Mouse (Mus musculus): Measurements from ENCODE around the gene Stmnd1. TPM values are rescaled to one million over a fixed set of nuclear protein-coding genes. Genes with fewer than 3 reads are reported as not detected.
A peak's percentile ranks its signal among the peaks of the same experiment; 100 is the strongest.

Gene Stmnd1
- polyA plus RNA-seq, 1 experiment from 2014 or later = not detected

DNA sequence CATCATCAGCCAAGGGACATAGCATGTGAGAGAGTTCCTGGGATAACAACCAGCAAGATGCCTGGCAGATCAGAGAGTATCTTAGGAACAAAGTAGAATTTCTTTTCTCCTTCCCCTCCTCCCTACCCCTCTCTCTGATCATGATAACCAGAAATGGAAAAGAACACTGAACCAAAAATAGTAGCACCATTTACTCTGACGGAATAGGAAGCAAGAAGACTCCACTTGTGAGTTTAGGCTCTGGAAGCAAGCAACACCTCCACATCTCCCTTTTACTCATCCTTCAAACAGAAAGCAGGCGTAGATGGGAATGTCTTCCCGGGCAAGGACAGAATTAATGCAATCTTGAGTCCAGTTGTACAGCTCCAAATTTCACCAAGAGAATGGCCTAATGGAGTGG is 19.8 kb upstream of the Stmnd1 start:
- no peak for DNase-seq (ENCODE audit: low spot score)
- Histone ChIP-seq H3K9ac (ENCODE audit: low read depth, low read length) (no peak overlapping the region), H3K9me3 (ENCODE audit: control insufficient read depth, low read length) (no peaks in the 10 kb centered on the region), H3K36me3 (ENCODE audit: control insufficient read depth, insufficient read depth, low read length) (no peaks in the 10 kb centered on the region), H3K4me3 (ENCODE audit: low read depth, low read length) (no peak overlapping the region), H3K4me1 (replicated peaks; ENCODE audit: control insufficient read depth, insufficient read depth, low read length) (no peaks in the 10 kb centered on the region), H3K4me2 (replicated peaks; ENCODE audit: low read depth, low read length) (no peak overlapping the region), H3K27me3 (ENCODE audit: control insufficient read depth, insufficient read depth, low read length) (no peaks in the 10 kb centered on the region), H3K27ac (ENCODE audit: low read depth, low read length) (no peak overlapping the region)
- 93% methylated on average over 3 of the region's 3 CpGs for WGBS
- no peak for ATAC-seq (ENCODE audit: low FRiP score)

- Histone ChIP-seq H3K9me3 (ENCODE audit: control insufficient read depth, low read length) (no peaks in the 10 kb centered on the region), H3K4me3 (ENCODE audit: low read depth, low read length) (no peak overlapping the region), H3K36me3 (ENCODE audit: control insufficient read depth, insufficient read depth, low read length) (no peaks in the 10 kb centered on the region), H3K27me3 (ENCODE audit: control insufficient read depth, insufficient read depth, low read length) (no peaks in the 10 kb centered on the region), H3K4me1 (replicated peaks; ENCODE audit: control insufficient read depth, insufficient read depth, low read length) (no peaks in the 10 kb centered on the region), H3K4me2 (replicated peaks; ENCODE audit: low read depth, low read length) (no peak overlapping the region), H3K27ac (ENCODE audit: low read depth, low read length) (no peak overlapping the region), H3K9ac (ENCODE audit: low read depth, low read length) (no peak overlapping the region)
- ATAC-seq (ENCODE audit: low FRiP score) (no peak), DNase-seq (ENCODE audit: low spot score) (no peak)
- 91% methylated on average over 5 of the region's 5 CpGs for WGBS
Observed at GRCm38 (mm10) chr13:46254171-46254570, 19.4 kb upstream of the Stmnd1 start.

GRCm38 (mm10) chr13:46255616-46256015 is 17.9 kb upstream of the Stmnd1 start:
- Histone ChIP-seq H3K4me1 (replicated peaks; ENCODE audit: control insufficient read depth, insufficient read depth, low read length) (no peaks in the 10 kb centered on the region), H3K9me3 (ENCODE audit: control insufficient read depth, low read length) (no peaks in the 10 kb centered on the region), H3K36me3 (ENCODE audit: control insufficient read depth, insufficient read depth, low read length) (no peaks in the 10 kb centered on the region), H3K9ac (ENCODE audit: low read depth, low read length) (no peak overlapping the region), H3K4me2 (replicated peaks; ENCODE audit: low read depth, low read length) (no peak overlapping the region), H3K27me3 (ENCODE audit: control insufficient read depth, insufficient read depth, low read length) (no peaks in the 10 kb centered on the region), H3K4me3 (ENCODE audit: low read depth, low read length) (no peak overlapping the region), H3K27ac (ENCODE audit: low read depth, low read length) (no peak overlapping the region)
- DNase-seq (ENCODE audit: low spot score) (no peak), ATAC-seq (ENCODE audit: low FRiP score) (no peak)
- WGBS = 78% methylated on average over 6 of the region's 6 CpGs

DNA sequence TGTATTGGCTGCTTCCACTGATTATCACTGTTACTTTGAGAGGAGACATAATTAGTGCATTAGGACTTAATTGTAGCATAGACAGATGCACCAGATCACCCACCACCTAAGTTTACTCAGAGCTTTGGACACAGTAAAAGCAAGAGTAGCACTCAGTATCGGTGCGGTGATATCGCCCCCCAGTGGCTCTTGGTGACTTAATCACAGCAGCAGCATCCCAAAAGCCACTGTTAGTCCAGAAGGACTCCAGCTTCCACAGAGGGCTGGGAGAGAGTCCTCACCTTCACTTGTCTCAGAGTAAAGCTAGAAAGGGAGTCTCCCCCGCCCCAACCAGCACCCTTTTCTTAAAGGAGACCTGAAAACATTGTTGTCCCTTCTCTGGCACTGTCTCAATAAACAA is 15.7 kb upstream of the Stmnd1 start:
- Histone ChIP-seq H3K36me3 (ENCODE audit: control insufficient read depth, insufficient read depth, low read length) (no peaks in the 10 kb centered on the region), H3K4me3 (ENCODE audit: low read depth, low read length) (no peak overlapping the region), H3K27me3 (ENCODE audit: control insufficient read depth, insufficient read depth, low read length) (no peaks in the 10 kb centered on the region), H3K4me2 (replicated peaks; ENCODE audit: low read depth, low read length) (no peak overlapping the region), H3K9me3 (ENCODE audit: control insufficient read depth, low read length) (no peaks in the 10 kb centered on the region), H3K4me1 (replicated peaks; ENCODE audit: control insufficient read depth, insufficient read depth, low read length) (no peaks in the 10 kb centered on the region), H3K9ac (ENCODE audit: low read depth, low read length) (no peak overlapping the region), H3K27ac (ENCODE audit: low read depth, low read length) (no peak overlapping the region)
- 8% methylated on average over 4 of the region's 4 CpGs for WGBS
- DNase-seq (ENCODE audit: low spot score) = peak; percentile 78
- ATAC-seq (ENCODE audit: low FRiP score) = no peak

DNA sequence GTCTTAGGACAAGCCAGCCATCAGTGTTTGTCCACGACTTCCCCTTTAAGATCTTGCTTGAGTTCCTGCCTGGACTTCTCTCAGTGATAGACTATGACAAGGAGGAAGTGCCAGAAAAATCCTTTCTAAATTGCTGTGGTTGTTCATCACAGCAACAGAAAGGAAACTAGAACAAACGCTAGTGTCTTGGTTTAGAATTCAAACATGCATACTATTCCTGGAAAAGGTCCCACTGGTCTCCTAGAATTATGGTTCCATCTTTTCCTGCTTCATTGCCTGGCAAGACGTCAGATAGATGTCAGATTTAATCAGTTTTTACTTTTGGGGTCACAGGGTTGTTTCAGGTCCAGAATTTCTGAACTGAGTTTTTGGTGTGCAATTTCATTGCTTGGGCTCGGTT is 14.0 kb upstream of the Stmnd1 start:
- no peak for DNase-seq (ENCODE audit: low spot score)
- no peaks in the 10 kb centered on the region for H3K9me3 ChIP-seq (ENCODE audit: control insufficient read depth, low read length)

GRCm38 (mm10) chr13:46261244-46261643 is 12.3 kb upstream of the Stmnd1 start:
- Histone ChIP-seq H3K27ac (ENCODE audit: low read depth, low read length) (no peak overlapping the region), H3K9ac (ENCODE audit: low read depth, low read length) (no peak overlapping the region), H3K4me2 (replicated peaks; ENCODE audit: low read depth, low read length) (no peak overlapping the region), H3K4me3 (ENCODE audit: low read depth, low read length) (no peak overlapping the region), H3K36me3 (ENCODE audit: control insufficient read depth, insufficient read depth, low read length) (no peaks in the 10 kb centered on the region), H3K27me3 (ENCODE audit: control insufficient read depth, insufficient read depth, low read length) (no peaks in the 10 kb centered on the region), H3K9me3 (ENCODE audit: control insufficient read depth, low read length) (no peaks in the 10 kb centered on the region), H3K4me1 (replicated peaks; ENCODE audit: control insufficient read depth, insufficient read depth, low read length) (no peaks in the 10 kb centered on the region)
- 56% methylated on average over 3 of the region's 3 CpGs for WGBS
- DNase-seq (ENCODE audit: low spot score) (no peak), ATAC-seq (ENCODE audit: low FRiP score) (no peak)

More for the DNA sequence above, 14.0 kb upstream of the Stmnd1 start:
- Histone ChIP-seq H3K4me2 (replicated peaks; ENCODE audit: low read depth, low read length) (no peak overlapping the region), H3K4me1 (replicated peaks; ENCODE audit: control insufficient read depth, insufficient read depth, low read length) (no peaks in the 10 kb centered on the region), H3K27ac (ENCODE audit: low read depth, low read length) (no peak overlapping the region), H3K9ac (ENCODE audit: low read depth, low read length) (no peak overlapping the region), H3K36me3 (ENCODE audit: control insufficient read depth, insufficient read depth, low read length) (no peaks in the 10 kb centered on the region), H3K27me3 (ENCODE audit: control insufficient read depth, insufficient read depth, low read length) (no peaks in the 10 kb centered on the region), H3K4me3 (ENCODE audit: low read depth, low read length) (no peak overlapping the region)
- WGBS = 78% methylated on average over 4 of the region's 4 CpGs
- no peak for ATAC-seq (ENCODE audit: low FRiP score)

GRCm38 (mm10) chr13:46267783-46268182 is 5.7 kb upstream of the Stmnd1 start:
- Histone ChIP-seq H3K36me3 (ENCODE audit: control insufficient read depth, insufficient read depth, low read length) (no peaks in the 10 kb centered on the region), H3K9me3 (ENCODE audit: control insufficient read depth, low read length) (no peaks in the 10 kb centered on the region)

GRCm38 (mm10) chr13:46268341-46268740 is 5.2 kb upstream of the Stmnd1 start:
- DNase-seq (ENCODE audit: low spot score) (no peak), ATAC-seq (ENCODE audit: low FRiP score) (no peak)

More at GRCm38 (mm10) chr13:46267783-46268182, 5.7 kb upstream of the Stmnd1 start:
- Histone ChIP-seq H3K4me3 (ENCODE audit: low read depth, low read length) (no peak overlapping the region), H3K9ac (ENCODE audit: low read depth, low read length) (no peak overlapping the region), H3K27me3 (ENCODE audit: control insufficient read depth, insufficient read depth, low read length) (no peaks in the 10 kb centered on the region), H3K4me1 (replicated peaks; ENCODE audit: control insufficient read depth, insufficient read depth, low read length) (peaks cover 2% of the 10 kb centered on the region), H3K4me2 (replicated peaks; ENCODE audit: low read depth, low read length) (no peak overlapping the region), H3K27ac (ENCODE audit: low read depth, low read length) (no peak overlapping the region)
- DNase-seq (ENCODE audit: low spot score) (no peak), ATAC-seq (ENCODE audit: low FRiP score) (no peak)

DNA sequence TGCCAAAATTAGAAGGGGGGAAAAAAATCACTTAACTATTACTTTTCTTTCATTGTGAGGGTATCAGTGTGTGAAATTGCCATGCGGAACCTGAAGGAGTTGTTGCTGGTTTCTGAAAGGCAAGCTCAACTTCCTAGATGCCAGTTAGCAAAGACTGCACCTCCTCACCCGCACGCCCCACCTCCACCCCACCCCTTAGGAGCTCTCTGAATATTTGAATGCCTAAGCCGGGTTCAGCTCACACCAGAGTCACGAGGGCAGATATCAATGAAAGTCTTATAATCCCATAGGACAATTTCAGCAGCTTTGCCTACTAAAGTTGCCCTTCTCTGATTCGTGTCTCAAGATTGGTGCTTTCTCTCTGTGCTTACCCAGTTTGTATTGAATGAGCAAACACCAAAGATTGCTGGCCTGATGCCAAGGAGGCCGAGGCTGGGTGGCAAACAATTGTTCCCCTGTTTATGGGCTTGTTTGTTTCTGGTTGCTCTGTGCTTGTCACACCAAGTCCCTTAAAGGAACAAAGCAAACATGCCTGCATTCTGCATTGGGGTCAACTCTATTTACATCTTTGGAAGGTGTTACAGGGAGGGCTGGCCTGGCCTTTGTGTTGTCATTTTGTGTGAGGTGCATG is 4.6 kb upstream of the Stmnd1 start:
- Histone ChIP-seq H3K9ac (ENCODE audit: low read depth, low read length) (no peak overlapping the region), H3K27ac (ENCODE audit: low read depth, low read length) (no peak overlapping the region), H3K4me3 (ENCODE audit: low read depth, low read length) (no peak overlapping the region), H3K9me3 (ENCODE audit: control insufficient read depth, low read length) (no peaks in the 10 kb centered on the region), H3K4me1 (replicated peaks; ENCODE audit: control insufficient read depth, insufficient read depth, low read length) (peaks cover 4% of the 10 kb centered on the region), H3K4me2 (replicated peaks; ENCODE audit: low read depth, low read length) (no peak overlapping the region), H3K27me3 (ENCODE audit: control insufficient read depth, insufficient read depth, low read length) (no peaks in the 10 kb centered on the region), H3K36me3 (ENCODE audit: control insufficient read depth, insufficient read depth, low read length) (no peaks in the 10 kb centered on the region)
- ATAC-seq (ENCODE audit: low FRiP score) (no peak), DNase-seq (ENCODE audit: low spot score) (peak; percentile 61)
- 43% methylated on average over 7 of the region's 7 CpGs for WGBS

More at GRCm38 (mm10) chr13:46268341-46268740, 5.2 kb upstream of the Stmnd1 start:
- Histone ChIP-seq H3K4me2 (replicated peaks; ENCODE audit: low read depth, low read length) (no peak overlapping the region), H3K27ac (ENCODE audit: low read depth, low read length) (no peak overlapping the region), H3K27me3 (ENCODE audit: control insufficient read depth, insufficient read depth, low read length) (no peaks in the 10 kb centered on the region), H3K4me3 (ENCODE audit: low read depth, low read length) (no peak overlapping the region), H3K9ac (ENCODE audit: low read depth, low read length) (no peak overlapping the region), H3K4me1 (replicated peaks; ENCODE audit: control insufficient read depth, insufficient read depth, low read length) (peaks cover 4% of the 10 kb centered on the region), H3K9me3 (ENCODE audit: control insufficient read depth, low read length) (no peaks in the 10 kb centered on the region), H3K36me3 (ENCODE audit: control insufficient read depth, insufficient read depth, low read length) (no peaks in the 10 kb centered on the region)
- WGBS = 53% methylated on average over 3 of the region's 3 CpGs
